Mouse (Mus musculus): Measurements from ENCODE around the gene Iba57. TPM values are rescaled to one million over a fixed set of nuclear protein-coding genes. Genes with fewer than 3 reads are reported as not detected.

The Iba57 gene
- 2.1 and 4.1 TPM in 2 replicates for total RNA-seq (2023)

DNA sequence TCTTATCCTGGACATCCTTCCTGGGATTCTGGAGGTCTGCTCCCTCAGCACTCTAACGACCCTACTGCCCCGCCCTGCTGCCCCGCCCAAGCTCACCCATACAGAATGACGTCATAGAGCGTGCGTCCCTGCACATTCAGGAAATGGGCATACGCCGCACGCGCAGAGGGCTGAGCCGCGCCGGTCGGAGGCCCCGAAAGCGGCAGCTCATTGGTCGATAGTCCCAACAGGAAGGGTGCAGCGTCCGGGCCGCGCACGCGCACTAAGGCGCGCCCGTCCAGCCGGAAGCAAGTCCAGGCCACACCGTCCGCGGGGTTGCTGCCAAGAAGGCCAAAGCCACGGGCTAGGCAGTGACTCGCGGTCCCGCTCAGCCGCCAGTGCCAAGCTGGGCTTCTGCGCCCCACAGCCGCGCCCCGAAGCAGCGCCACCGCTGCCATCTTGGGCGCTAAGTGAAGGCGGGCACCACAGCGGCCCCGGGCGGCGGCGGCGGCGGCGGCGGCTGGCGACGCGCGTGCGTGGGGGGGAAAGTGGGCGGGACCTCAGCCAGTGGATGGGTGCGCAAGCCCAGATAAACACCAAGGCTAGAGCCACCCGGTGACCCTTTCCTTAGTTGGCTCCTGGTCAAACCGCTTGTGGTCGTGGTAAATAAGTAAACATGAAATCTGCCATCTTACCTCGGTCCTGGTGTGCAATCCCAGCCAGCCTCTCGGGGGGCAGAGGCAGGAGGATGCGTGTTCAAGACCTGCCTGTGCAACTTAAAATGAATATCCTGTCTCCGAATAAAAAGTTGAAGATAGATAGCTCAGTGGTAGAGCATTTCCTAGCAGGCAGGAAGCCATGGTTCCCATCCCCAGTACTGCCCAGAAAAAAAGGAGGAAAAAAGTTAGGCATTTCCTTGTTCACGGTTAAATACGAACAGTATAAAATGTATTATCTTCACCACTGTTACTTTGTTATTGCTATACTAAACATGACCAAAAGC is at the start of gene Iba57:
Iba57 (minus strand) TSS at position 485 of the 982 bp plus-strand sequence.

GRCm38 (mm10) chr11:59208153-59208831 is 44.8 kb upstream of the Iba57 start, which contains the start of gene 2310033P09Rik:
Gene 2310033P09Rik, plus strand, starts transcription at chr11:59208321.

DNA sequence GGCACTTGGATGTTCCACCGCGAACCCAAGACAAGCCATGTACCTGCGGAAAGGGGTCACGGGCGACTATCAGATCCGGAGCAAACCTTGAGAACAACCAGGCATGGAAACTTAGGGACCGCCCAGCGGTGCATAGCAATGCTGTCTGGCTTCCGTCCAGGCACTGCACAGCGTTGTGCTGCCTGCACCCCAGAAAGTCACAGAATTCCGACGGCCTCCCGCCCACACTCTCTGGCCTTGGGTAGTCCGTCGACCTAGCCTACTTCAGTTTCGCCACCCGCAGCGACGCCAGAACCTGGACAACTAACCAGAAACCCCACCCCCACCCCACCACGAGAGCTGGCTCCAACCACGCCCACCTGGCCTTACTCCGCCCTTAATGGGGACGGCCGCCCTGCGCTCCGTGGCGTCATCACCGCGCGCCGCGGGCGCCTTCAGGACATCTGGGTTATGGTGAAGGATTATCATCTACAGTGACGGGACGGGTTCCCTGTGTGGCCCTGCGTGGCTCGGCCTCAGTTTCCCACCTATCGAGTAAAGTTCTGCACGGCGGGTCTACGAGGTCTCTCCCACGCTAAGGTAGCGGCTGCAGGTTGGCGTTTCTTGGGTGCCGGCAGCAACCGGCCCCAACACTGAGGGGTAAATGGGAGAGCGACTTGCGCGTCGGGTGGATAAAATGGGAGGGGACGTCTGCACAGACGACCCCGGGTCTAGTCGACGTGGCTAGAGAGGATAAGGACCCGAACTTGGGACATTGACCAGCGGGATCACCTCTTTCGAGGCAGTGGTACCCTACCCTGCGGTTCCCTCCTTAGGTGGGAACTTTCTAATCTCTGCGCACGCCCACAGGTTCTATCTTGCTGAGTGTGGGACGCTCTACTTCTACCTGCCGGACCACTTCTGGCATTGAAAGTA is 38.8 kb upstream of the Iba57 start, which contains the start of gene Mrpl55:
Mrpl55 (plus strand) TSS at position 406 of the 915 bp plus-strand sequence.

GRCm38 (mm10) chr11:59192059-59192386 is 28.5 kb upstream of the Iba57 start, which contains the start of gene Guk1:
Gene Guk1, minus strand, starts transcription at chr11:59192212.

DNA sequence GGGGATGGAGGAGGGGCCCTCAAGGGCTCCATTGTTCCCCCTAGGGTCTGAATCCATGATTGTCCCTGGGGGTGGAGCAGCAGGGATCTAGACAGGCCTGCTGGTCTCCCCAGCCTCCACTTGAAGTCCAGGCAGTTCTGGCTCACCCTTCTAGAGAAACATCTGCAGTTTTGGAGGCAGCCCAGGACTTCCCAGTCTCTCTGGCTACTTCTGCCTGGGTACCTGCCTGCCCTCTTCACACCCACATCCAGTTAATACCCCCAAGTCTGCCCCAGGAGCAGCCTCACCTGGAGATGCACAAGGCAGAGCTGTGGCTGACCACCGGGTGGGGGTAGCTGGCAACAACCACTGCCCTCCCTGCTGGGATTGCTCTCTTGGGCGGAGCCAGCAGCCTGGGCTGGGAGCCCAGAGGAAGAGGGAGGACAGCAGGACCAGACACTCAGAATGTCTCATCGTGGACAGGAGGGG is 19.4 kb upstream of the Iba57 start, which contains the start of gene Gjc2:
Gjc2 (minus strand) TSS at position 350 of the 468 bp plus-strand sequence.

GRCm38 (mm10) chr11:59135904-59136452 is 27.6 kb downstream of the Iba57 start, which contains the start of gene Obscn:
Gene Obscn, minus strand, starts transcription at chr11:59136402.

Other genes with a start within 250 kb of the Iba57 start
- 0.63 and 1.7 TPM in 2 replicates for gene Btnl10, start 245.8 kb downstream of the Iba57 start, total RNA-seq (2023)
- 35.2 and 45.4 TPM in 2 replicates for gene Rnf187, start 224.8 kb downstream of the Iba57 start, total RNA-seq (2023)
- 6.9 and 10.3 TPM in 2 replicates for gene Hist3h2ba, start 214.8 kb downstream of the Iba57 start, total RNA-seq (2023)
- gene Hist3h2a, start 209.1 kb downstream of the Iba57 start, total RNA-seq (2023), result 26.3 and 37.6 TPM in 2 replicates
- gene Trim17, start 209.1 kb downstream of the Iba57 start, total RNA-seq (2023), result 0.14 TPM in 1 of 2 replicates, not detected in the other
- 56.4 and 85.0 TPM in 2 replicates for gene Trim11, start 185.6 kb downstream of the Iba57 start, total RNA-seq (2023)
- gene Obscn, start 27.3 kb downstream of the Iba57 start, total RNA-seq (2023), result not detected in 2 replicates
- gene Gjc2, start 19.5 kb upstream of the Iba57 start, total RNA-seq (2023), result 0.18 TPM in 1 of 2 replicates, not detected in the other
- 9.7 and 11.8 TPM in 2 replicates for gene Guk1, start 28.5 kb upstream of the Iba57 start, total RNA-seq (2023)
- gene Mrpl55, start 38.7 kb upstream of the Iba57 start, total RNA-seq (2023), result 7.0 and 7.5 TPM in 2 replicates
- 11.5 and 12.7 TPM in 2 replicates for gene 2310033P09Rik, start 44.6 kb upstream of the Iba57 start, total RNA-seq (2023)
- gene Arf1, start 64.5 kb upstream of the Iba57 start, total RNA-seq (2023), result 338 and 342 TPM in 2 replicates
- not detected in 2 replicates for gene Wnt3a, start 127.0 kb upstream of the Iba57 start, total RNA-seq (2023)
- not detected in 2 replicates for gene Wnt9a, start 143.2 kb upstream of the Iba57 start, total RNA-seq (2023)
- gene Prss38, start 211.9 kb upstream of the Iba57 start, total RNA-seq (2023), result not detected in 2 replicates